Mouse (Mus musculus): ENCODE data around the gene Gm17617.
"Not testable (repeated sequence)": the region's sequence is repeated elsewhere in the genome, so short reads cannot be mapped to it uniquely, and the experiment has no call there.

Gene Gm17617

DNA sequence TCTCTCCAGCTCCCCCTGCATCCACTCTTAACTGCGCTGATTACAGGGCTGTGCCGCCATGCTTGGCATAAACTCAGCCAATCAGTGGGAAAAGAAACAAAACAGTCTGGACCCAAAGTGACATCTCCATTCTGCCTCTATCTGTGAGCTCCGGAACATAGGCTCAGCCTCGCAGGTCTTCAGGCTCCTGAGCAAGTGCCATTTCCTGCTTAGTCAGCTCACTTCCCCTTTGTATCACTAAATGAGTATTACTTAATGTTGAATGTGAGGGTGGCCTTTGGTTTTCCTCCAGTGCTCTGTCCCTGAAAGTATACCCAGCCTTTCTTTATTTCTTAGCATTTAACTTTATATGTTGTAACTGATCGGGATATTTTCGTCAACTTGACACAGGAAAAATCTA lies 8.4 kb downstream of the Gm17617 start:
- no peak for DNase-seq (ENCODE audit: low spot score)

DNA sequence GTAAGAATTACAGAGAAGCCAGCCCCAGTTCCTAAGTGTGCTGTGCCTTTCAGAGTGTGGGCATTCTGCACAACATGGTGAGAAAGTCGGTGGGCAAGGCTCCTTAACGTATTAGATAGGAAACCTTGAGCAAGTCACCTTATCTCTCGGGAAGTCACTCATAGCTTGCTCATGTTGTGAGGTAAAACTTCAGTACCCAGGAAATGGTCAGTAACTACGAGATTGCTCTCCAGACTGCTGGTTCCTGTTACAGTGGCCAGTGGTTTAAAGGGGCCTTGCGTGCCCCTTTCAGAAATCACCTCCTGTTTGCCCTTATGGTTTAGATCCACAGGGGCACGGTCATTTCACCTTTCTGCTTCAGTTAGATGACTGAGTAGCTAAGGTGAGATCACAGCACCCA lies 19.0 kb downstream of the Gm17617 start:
- DNase-seq (ENCODE audit: low spot score) = no peak

DNA sequence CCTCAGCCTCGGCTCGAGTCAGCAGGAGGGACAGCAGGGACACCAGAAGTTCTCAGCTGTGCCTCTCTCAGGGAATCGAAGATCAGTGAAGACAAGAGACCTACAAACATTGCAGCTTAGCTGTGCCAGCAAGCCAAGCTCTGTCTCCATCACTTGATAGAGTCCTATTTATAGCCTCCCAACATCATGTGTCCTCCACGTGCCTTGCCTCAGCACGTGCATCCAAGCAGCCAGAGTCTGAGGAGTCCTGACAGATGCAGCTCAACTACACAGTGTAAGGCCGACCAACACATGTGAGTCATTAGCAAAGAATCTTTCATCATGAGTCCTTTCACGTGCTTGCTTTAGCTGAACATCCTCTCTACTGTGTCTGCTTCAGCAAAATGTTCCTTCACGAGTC lies 25.7 kb downstream of the Gm17617 start:
- no peak for DNase-seq (ENCODE audit: low spot score)

DNA sequence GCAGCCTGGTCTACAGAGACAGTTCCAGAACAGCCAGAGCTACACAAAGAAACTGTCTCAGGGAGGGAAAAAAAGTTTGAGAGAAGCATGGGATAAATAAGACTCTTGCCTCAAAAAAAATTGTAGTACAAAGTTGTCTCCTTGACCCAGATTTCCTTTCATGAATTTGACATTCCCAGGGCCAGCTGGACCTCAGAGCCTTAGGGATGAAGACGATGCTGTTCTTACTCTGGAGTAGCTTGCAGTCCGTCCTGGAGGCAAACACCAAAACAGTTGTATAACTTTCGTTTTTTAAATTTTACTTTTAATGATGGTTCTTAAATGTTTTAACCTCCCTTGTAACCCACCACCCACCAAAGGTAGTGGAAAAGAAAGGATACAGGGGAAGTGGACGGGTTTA lies 26.2 kb downstream of the Gm17617 start:
- no peak for DNase-seq (ENCODE audit: low spot score)

DNA sequence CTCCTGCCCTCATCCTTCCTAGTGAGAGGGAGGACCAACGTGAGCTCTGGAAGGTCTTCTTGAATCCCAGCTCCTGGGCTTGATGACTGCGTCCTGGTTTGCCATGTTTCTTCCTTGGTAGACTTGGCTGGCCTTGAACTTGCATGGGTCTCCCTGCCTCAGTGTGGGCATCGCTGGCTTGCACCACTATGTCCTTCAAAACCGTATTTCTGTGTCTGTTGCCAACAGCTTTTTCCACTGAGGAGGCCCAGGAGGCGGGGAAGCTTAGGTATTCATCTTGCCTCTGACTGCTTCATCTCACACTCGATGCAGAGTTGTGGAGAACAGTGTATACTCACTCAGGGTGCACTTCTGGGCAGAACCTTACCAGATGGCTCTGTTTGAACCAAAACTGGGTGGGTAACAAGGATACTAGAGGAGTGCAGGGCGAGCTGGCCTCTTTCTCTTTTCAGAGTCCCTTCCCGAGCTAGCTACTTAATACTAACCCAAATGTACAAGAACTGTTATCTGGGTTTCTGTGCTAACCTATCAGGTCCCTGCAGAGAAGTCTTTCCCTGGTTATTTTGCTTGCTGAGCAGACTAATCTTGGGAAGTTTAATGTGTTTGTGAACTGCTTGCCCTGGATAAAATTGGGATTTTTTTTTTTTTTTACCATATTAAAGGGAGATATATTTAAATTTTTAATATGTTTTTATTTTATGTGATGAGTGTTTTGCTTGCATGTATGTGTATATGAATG lies 27.2 kb downstream of the Gm17617 start:
- DNase-seq (ENCODE audit: low spot score) = peak; percentile 9

DNA sequence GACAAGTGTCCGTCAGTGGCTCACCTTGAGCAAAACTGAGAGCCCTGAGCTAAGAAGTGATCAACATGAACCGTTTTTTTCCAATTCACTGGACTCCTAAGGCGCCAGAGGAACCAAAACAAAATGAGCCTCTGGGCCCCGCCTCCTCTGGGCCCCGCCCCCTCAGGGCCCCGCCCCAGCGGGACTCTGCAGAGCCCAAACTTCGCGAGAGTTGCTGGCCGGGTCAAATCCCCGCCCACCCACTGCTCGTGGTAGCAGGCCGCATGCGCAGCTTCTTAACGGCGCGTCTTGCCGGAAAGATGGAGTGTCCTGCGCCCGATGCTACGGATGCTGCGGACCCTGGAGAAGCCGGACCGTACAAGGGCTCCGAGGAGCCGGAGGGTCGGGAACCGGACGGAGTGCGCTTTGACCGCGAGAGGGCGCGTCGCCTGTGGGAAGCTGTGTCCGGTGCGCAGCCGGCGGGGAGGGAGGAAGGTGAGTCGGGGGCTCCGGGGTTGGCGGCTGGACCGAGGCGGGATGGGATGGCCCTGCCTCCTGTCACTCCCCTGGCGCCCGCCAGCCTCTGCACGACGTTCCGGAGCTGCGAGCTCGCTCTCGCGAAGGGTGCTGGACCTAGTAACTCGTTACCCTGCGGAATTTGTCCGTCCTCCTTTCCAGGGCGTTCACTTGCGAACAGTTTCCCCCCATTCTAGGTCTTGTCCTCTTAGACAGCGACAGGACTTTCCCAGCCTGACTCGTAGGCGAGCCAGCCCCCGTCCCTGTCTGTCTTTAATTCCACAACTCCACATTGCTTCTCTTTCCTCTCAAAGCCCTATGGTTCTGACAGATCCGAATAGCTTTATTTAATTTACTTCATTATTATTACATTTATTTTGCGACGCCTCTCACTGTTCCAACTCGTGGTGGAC lies 28.0 kb downstream of the Gm17617 start, which contains the start of gene Zfp346:
Gene Zfp346 (plus strand): TSS at position 267 of the 908 bp plus-strand sequence.
- peak; percentile 97 for DNase-seq (ENCODE audit: low spot score)

DNA sequence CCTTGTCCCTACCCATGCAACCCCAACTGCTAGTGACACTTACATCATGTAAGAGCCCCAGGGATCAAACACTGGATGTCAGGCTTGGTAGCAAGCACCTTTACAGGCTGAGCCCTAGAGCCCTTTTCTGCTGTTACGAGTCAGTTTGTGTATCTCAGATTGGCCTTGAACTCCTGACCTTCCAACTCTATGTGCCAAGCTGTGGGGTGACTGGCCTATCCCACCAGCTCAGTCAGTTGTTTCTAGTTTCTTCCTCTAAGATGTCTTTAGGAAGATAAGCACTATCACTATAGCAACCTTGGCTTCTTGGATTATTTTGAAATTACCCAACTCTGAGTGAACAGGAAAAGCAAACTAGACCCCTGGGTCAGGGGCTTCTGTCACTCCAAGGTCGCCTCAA lies 30.0 kb downstream of the Gm17617 start:
- DNase-seq (ENCODE audit: low spot score) = no peak

DNA sequence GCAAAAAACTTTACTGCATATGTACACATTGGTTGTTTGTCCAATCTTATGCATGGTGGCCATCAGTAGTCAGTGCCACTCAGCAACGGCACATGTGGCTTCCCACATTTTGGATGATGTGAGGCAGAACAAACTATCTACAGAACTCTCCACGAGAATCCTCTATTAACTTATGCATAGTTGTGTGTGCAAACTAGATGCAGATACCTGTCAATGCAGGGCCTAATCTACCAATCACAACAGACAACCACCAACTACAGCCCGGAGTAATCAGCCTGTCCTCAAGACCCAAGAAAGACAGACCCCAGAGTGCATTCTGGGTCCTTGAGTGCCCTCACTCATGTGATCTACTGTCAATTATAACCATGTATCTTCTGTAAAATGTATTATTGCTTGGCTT lies 31.0 kb downstream of the Gm17617 start:
- no peak for DNase-seq (ENCODE audit: low spot score)

DNA sequence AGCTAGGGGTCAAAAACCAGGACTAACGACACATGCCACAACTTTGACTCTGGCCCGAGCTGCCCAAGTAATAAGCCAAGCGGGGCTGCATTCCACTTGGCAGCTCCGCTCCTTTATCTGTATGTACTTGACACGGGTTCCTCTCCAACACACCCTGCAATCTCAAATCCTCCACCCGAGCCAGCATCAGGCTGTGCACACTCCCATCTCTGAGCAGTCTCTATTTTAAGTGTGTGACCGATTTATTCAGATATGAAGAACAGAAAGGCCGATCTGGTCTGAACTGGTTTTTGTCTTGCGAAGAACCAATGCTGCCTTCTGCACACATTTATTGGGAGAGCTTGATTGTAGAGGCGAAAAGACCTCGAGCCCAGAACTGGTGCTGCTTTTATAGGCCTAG lies 31.7 kb downstream of the Gm17617 start:
- DNase-seq (ENCODE audit: low spot score) = no peak

DNA sequence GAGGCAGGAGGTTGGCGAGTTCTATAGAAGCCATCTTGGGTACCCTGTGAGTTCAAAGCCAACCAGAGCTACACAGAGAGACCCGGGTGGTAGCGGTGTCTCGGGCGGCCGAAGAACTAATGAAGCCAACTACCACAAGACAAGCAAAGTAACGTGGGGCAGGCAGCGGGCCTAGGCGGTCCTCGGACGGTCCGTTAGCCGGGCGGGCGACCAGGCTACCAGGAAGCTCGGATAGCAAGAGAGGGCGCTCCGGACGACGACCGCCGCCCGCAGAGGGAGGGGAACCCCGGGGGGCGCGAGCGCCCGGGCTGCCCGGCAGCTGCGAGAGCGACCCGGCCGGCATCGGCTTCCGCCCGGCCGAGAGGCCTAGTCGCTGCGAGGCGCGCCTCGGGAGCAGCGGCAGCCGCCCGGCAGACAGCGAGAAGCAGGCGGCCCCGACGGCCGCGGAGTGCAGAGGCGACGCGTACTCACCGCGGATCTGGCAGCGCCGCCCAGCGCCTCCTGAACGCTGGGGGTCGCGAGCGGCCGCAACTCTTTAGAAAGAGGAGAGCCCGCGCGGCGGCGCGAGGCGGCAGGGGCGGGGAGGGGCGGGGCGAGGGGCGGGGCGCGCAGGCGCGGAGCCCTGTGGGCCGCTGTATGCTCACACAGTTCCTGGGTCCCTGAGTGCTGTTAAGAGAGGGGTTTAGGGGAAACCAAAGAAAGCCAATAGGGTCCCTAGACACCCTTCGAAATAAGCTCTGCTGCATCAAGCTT lies 33.4 kb downstream of the Gm17617 start, which contains the start of gene Uimc1:
Gene Uimc1 (minus strand): TSS at position 575 of the 753 bp plus-strand sequence.
- DNase-seq (ENCODE audit: low spot score) = peak; percentile 91

DNA sequence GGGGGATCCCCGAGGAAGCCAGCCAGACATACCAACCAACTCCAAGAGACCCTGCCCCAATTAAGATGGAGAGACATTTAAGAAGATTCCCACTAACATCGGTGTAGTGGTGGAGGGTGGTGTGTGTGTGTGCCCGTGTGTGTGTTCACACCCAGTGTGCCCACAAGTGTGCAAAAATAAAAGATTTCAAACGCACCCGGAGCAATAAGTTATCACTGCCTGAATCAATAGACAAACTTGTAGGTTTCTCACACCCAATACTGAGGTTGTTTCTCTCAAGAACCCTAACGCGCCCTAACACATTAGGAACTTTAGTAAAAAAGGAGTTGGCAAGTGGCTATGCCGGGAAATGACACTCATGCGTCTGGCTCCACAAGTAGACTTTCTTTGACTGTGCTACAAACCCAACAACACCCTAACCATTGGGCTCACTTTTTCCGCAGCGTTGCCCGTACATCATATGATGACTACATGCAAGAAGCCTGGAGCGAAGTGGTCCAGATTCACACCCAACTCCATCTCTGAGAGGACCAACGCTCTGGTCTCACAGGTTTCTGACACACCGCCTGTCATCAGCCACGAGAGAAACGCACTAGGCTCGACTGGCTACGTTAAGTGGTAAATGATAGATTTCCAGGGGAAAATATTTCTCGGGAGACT lies 34.2 kb downstream of the Gm17617 start:
- peak; percentile 52 for DNase-seq (ENCODE audit: low spot score)

DNA sequence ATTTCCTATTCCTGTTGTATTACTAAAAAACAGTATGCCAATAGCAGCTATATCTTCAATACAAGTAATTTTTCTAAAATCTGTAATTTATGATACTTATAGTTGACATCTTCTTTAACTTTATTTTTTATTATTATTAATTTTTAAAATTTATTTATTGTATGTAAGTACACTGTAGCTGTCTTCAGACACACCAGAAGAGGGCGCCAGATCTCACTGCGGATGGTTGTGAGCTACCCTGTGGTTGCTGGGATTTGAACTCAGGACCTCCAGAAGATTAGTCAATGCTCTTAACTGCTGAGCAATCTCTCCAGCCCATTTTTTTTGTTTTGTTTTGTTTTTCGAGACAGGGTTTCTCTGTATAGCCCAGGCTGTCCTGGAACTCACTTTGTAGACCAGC lies 35.5 kb downstream of the Gm17617 start:
- DNase-seq (ENCODE audit: low spot score) = not testable (repeated sequence)

DNA sequence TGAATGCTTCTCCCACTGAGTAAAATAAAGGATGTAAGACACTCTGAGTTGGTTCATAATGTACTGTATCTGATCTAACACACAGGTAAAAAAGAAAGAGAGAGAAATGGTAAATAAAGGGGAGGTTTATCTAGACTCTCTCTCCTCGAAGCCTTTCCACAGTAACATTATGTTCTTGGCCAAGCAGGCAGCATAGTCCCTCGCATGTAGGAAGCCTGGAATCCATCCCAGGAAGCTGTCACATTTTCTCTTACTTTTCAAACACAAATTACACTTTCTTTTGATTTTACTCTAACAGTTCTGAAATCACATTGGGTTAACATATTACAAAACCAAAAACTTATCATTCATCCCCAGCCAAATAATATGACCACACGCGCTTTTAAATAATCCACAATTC lies 40.8 kb downstream of the Gm17617 start:
- no peak for DNase-seq (ENCODE audit: low spot score)

Measured in embryo, embryonic 10 days (tissue).